Mouse (Mus musculus) olfactory bulb, adult 2 months (tissue): ENCODE measurements around the gene Sox6.

Experiments used
- CTCF ChIP-seq: fragments of 200-500 bp; IDR thresholded peaks from 2 replicates; pipeline ENCODE4 v1.5.1; 2012; ENCODE audit warnings: low read depth, mild to moderate bottlenecking, low read length, moderate library complexity; ENCODE audit not compliant: insufficient read depth
- POLR2A ChIP-seq: fragments of 200-500 bp; IDR thresholded peaks from 2 replicates; pipeline ENCODE4 v1.6.1; 2012; ENCODE audit warnings: mild to moderate bottlenecking, low read depth, low read length, moderate library complexity; ENCODE audit not compliant: insufficient read depth

- no peak for TF ChIP-seq CTCF
- TF ChIP-seq POLR2A, result no peak
These were observed 552.2 kb downstream of the Sox6 start for GRCm38 (mm10) chr7:115486431-115486830.
